Mouse (Mus musculus) neural tube, embryonic 14.5 days (tissue): ENCODE results near the gene Kdm5a. TPM values are rescaled to one million over a fixed set of nuclear protein-coding genes. Genes with fewer than 3 reads are reported as not detected.
A peak's percentile ranks its signal among the peaks of the same experiment; 100 is the strongest.

Experiments used
- ATAC-seq: fragments of 200-750 bp; cut with Nextera tagmentation; 2 replicates; pipeline ENCODE4 v1.8.0; 2017; ENCODE audit warnings: low read depth, mild to moderate bottlenecking, moderate TSS enrichment, moderate library complexity
- H3K27ac ChIP-seq: fragments of 300-500 bp; sonication (generic); 2 replicates; pipeline ENCODE4 v1.5.1; 2014; ENCODE audit warnings: low read depth, mild to moderate bottlenecking, control low read depth, low read length, moderate library complexity, mixed read lengths
- H3K27me3 ChIP-seq: fragments of 300-500 bp; sonication (generic); 2 replicates; pipeline ENCODE4 v1.6.1; 2014; ENCODE audit warnings: low read length; ENCODE audit not compliant: control insufficient read depth, insufficient read depth
- H3K36me3 ChIP-seq: fragments of 300-500 bp; sonication (generic); 2 replicates; pipeline ENCODE4 v1.6.1; 2014; ENCODE audit warnings: low read length, mixed read lengths; ENCODE audit not compliant: control insufficient read depth, insufficient read depth
- H3K4me1 ChIP-seq: fragments of 300-500 bp; sonication (generic); 2 replicates; pipeline ENCODE4 v1.6.1; 2014; ENCODE audit warnings: low read length; ENCODE audit not compliant: control insufficient read depth, insufficient read depth
- H3K4me2 ChIP-seq: fragments of 300-500 bp; sonication (generic); 2 replicates; pipeline ENCODE4 v1.6.1; 2014; ENCODE audit warnings: mild to moderate bottlenecking, low read depth, low read length, control low read depth
- H3K4me3 ChIP-seq: fragments of 300-500 bp; sonication (generic); 2 replicates; pipeline ENCODE4 v1.5.1; 2014; ENCODE audit warnings: low read depth, low read length, control low read depth, mixed read lengths
- H3K9ac ChIP-seq: fragments of 300-500 bp; sonication (generic); replicated peaks from 2 replicates; pipeline ENCODE4 v1.6.1; 2014; ENCODE audit warnings: low read depth, mild to moderate bottlenecking, control low read depth, low read length, mixed read lengths
- H3K9me3 ChIP-seq: fragments of 300-500 bp; sonication (generic); 2 replicates; pipeline ENCODE4 v1.6.1; 2016; ENCODE audit warnings: low read length; ENCODE audit not compliant: control insufficient read depth
- WGBS: fragments of 180-500 bp; shearing (Covaris S2); extraction: QIAGEN DNeasy Blood & Tissue Kit; methylation state at CpG from one replicate; pipeline ENCODE4 v1.1.7; 2014; 5-methylcytosine and 5-hydroxymethylcytosine counted together
- polyA plus RNA-seq: library from polyadenylated mRNA; unstranded; fragments of >200 nt; fragmentation: Nextera tagmentation; extraction: Ambion mirVana; gene quantifications from 2 replicates; pipeline ENCODE4 v1.2.1, GENCODE M21; 2014

Gene Kdm5a
- 35.0 and 40.6 TPM in 2 replicates for polyA plus RNA-seq

GRCm38 (mm10) chr6:120363688-120364522 is at the start of gene Kdm5a, which contains the start of gene Ccdc77:
Kdm5a (plus strand) TSS chr6:120364124.
Ccdc77 (minus strand) TSS chr6:120364374.
- Histone ChIP-seq H3K27ac (peak within 1 kb of the TSS; percentile 92), H3K9me3 (no peaks in the 10 kb centered on the region), H3K4me1 (peaks cover 12% of the 10 kb centered on the region), H3K4me2 (peak within 1 kb of the TSS; percentile 66), H3K27me3 (no peaks in the 10 kb centered on the region), H3K36me3 (peaks cover 7% of the 10 kb centered on the region; the same call in 1 of the 2 replicates), H3K9ac (peak within 1 kb of the TSS; percentile 91), H3K4me3 (peak within 1 kb of the TSS; percentile 98)
- peak; percentile 97 for ATAC-seq
- WGBS, result under 1% methylated on average over 71 of the region's 71 CpGs

- no peak overlapping the region for H3K9ac ChIP-seq
- ATAC-seq, result no peak
- no peak overlapping the region for H3K4me3 ChIP-seq
- WGBS, result 50% methylated on average over 11 of the region's 11 CpGs
- H3K9me3 ChIP-seq, result no peaks in the 10 kb centered on the region
- H3K27me3 ChIP-seq, result no peaks in the 10 kb centered on the region
- H3K27ac ChIP-seq, result no peak overlapping the region
- no peaks in the 10 kb centered on the region for H3K36me3 ChIP-seq
- H3K4me1 ChIP-seq, result no peaks in the 10 kb centered on the region
- no peak overlapping the region for H3K4me2 ChIP-seq
These were observed 45.5 kb upstream of the Kdm5a start for GRCm38 (mm10) chr6:120318303-120318940.

- no peak overlapping the region for H3K4me2 ChIP-seq
- ATAC-seq, result no peak
- no peaks in the 10 kb centered on the region for H3K4me1 ChIP-seq
- H3K36me3 ChIP-seq, result no peaks in the 10 kb centered on the region
- no peaks in the 10 kb centered on the region for H3K9me3 ChIP-seq
- no peaks in the 10 kb centered on the region for H3K27me3 ChIP-seq
- no peak overlapping the region for H3K27ac ChIP-seq
- 91% methylated on average over 9 of the region's 9 CpGs for WGBS
- H3K4me3 ChIP-seq, result no peak overlapping the region
- H3K9ac ChIP-seq, result no peak overlapping the region
These were observed 44.8 kb upstream of the Kdm5a start for GRCm38 (mm10) chr6:120319129-120319528.

GRCm38 (mm10) chr6:120320369-120320768 is 43.6 kb upstream of the Kdm5a start:
- Histone ChIP-seq H3K36me3 (no peaks in the 10 kb centered on the region), H3K27ac (no peak overlapping the region), H3K9ac (no peak overlapping the region), H3K4me2 (no peak overlapping the region), H3K9me3 (no peaks in the 10 kb centered on the region), H3K4me3 (no peak overlapping the region), H3K27me3 (no peaks in the 10 kb centered on the region), H3K4me1 (no peaks in the 10 kb centered on the region)
- ATAC-seq, result no peak
- WGBS, result 66% methylated on average over 2 of the region's 2 CpGs

GRCm38 (mm10) chr6:120324295-120324927 is 39.5 kb upstream of the Kdm5a start:
- no peak overlapping the region for H3K27ac ChIP-seq
- no peaks in the 10 kb centered on the region for H3K4me1 ChIP-seq
- H3K4me2 ChIP-seq, result no peak overlapping the region
- no peak for ATAC-seq
- H3K36me3 ChIP-seq, result no peaks in the 10 kb centered on the region
- H3K9me3 ChIP-seq, result no peaks in the 10 kb centered on the region
- no peak overlapping the region for H3K9ac ChIP-seq
- H3K27me3 ChIP-seq, result no peaks in the 10 kb centered on the region
- 33% methylated on average over 6 of the region's 6 CpGs for WGBS
- no peak overlapping the region for H3K4me3 ChIP-seq

GRCm38 (mm10) chr6:120332351-120332750 is 31.6 kb upstream of the Kdm5a start:
- 86% methylated on average over 2 of the region's 2 CpGs for WGBS
- H3K4me1 ChIP-seq, result no peaks in the 10 kb centered on the region
- no peak overlapping the region for H3K27ac ChIP-seq
- ATAC-seq, result no peak
- H3K27me3 ChIP-seq, result no peaks in the 10 kb centered on the region
- H3K9ac ChIP-seq, result no peak overlapping the region
- H3K4me3 ChIP-seq, result no peak overlapping the region
- 0 out of 2 replicates have a peak, but pooled peaks cover 4% of the 10 kb centered on the region for H3K36me3 ChIP-seq
- H3K9me3 ChIP-seq, result no peaks in the 10 kb centered on the region
- no peak overlapping the region for H3K4me2 ChIP-seq

- Histone ChIP-seq H3K4me2 (no peak overlapping the region), H3K9ac (no peak overlapping the region), H3K36me3 (no peaks in the 10 kb centered on the region; the same call in 1 of the 2 replicates), H3K27me3 (no peaks in the 10 kb centered on the region), H3K4me3 (no peak overlapping the region), H3K27ac (no peak overlapping the region), H3K4me1 (no peaks in the 10 kb centered on the region), H3K9me3 (no peaks in the 10 kb centered on the region)
- WGBS, result 65% methylated on average over 1 of the region's 1 CpGs
- no peak for ATAC-seq
These were observed 19.9 kb upstream of the Kdm5a start for GRCm38 (mm10) chr6:120343992-120344391.

- Histone ChIP-seq H3K4me1 (no peaks in the 10 kb centered on the region), H3K36me3 (peaks cover 7% of the 10 kb centered on the region), H3K9me3 (no peaks in the 10 kb centered on the region), H3K9ac (no peak overlapping the region), H3K4me3 (no peak overlapping the region), H3K4me2 (no peak overlapping the region), H3K27ac (no peak overlapping the region), H3K27me3 (no peaks in the 10 kb centered on the region)
- no peak for ATAC-seq
- 95% methylated on average over 3 of the region's 3 CpGs for WGBS
These were observed 14.9 kb upstream of the Kdm5a start for GRCm38 (mm10) chr6:120349018-120349417.
